Mouse (Mus musculus) frontal cortex, postnatal 10 days (tissue): ENCODE measurements at regions not wholly inside any gene's neighbourhood (a gene's known extent, or its start where the extent isn't known, plus 50 kb on each side); places are given as distances from the start of the nearest gene placed in this dataset.

Experiments used
- DNase-seq, 2 experiments: peaks; one replicate each; pipeline ENCODE4 v3.0.0; 2022; ENCODE audit warnings: low spot score in 2 of 2, mixed read lengths in 1 of 2

GRCm38 (mm10) chr5:77620402-77620801, 212.6 kb upstream of the Igfbp7 start:
- no peak for DNase-seq

- DNase-seq: no peak
Observed at GRCm38 (mm10) chr5:77610496-77610895, 202.7 kb upstream of the Igfbp7 start.

GRCm38 (mm10) chr5:77594719-77595118, 186.9 kb upstream of the Igfbp7 start:
- no peak for DNase-seq

GRCm38 (mm10) chr5:77589252-77589651, 181.4 kb upstream of the Igfbp7 start:
- DNase-seq: no peak

GRCm38 (mm10) chr5:77581702-77582101, 173.9 kb upstream of the Igfbp7 start:
- DNase-seq: no peak

GRCm38 (mm10) chr5:77581106-77581638, 173.3 kb upstream of the Igfbp7 start:
- DNase-seq: no peak

- DNase-seq: no peak
Observed at GRCm38 (mm10) chr5:77579826-77580745, 172.2 kb upstream of the Igfbp7 start.

GRCm38 (mm10) chr5:77576881-77577280, 169.0 kb upstream of the Igfbp7 start:
- no peak for DNase-seq

DNA sequence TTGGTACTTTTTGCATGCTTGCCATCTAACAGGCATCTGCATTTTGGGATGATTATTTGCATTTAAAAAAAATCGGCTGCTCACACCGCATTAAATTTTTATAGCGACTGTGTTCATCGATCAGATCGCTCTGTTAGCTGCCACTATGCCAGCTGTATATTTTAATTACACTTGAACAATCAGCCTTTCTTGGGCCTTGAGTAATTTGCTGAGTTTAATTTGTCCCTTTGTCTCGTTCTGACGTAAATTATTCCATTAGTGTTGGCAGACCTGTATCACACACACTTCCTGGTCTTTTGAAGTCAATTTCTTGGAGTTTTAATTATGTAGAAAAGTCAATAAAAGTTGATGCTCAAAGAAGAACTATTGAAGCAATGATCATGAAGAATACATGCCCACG, 167.9 kb upstream of the Igfbp7 start:
- DNase-seq: no peak

- no peak for DNase-seq
Observed at GRCm38 (mm10) chr5:77570364-77570763, 162.5 kb upstream of the Igfbp7 start.

DNA sequence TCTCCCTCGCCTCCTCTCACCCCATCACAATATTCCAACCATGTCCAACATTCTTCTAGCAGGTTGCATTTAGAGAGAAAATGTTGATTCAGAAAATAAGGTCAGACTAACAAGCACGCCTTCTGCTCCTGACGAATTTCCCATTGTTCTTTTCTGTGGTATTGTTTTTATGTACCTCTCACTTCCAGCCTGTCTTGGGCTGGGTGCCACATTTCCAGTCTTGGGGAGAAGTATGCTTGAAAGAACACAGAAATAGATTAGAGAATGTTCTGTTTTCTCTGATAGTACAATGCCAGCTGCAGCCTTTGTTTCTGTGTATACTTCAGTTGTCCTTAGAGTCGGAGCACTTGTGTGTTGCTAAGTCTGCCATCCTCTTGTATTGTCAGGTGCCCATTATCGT, 160.3 kb upstream of the Igfbp7 start:
- no peak for DNase-seq

DNA sequence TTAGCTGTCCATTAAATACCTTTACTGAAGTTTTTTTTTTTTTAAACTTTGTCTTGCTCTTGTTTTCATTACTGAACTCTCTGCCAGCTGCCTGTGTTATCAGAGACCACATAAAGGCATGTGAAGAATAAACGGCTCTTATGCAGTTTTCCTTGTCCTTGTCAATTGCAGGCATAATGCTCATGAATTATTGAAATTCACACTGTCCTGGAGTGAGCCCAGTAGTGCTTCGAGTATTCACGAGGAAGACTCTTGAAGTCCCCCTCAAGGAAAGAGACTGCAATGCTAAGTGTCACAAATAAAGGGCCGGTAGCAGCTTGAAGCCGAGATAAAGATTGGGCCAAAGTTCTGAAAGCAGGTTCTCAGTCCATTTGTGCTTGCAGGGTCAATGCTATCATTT, 144.7 kb upstream of the Igfbp7 start:
- DNase-seq: no peak

DNA sequence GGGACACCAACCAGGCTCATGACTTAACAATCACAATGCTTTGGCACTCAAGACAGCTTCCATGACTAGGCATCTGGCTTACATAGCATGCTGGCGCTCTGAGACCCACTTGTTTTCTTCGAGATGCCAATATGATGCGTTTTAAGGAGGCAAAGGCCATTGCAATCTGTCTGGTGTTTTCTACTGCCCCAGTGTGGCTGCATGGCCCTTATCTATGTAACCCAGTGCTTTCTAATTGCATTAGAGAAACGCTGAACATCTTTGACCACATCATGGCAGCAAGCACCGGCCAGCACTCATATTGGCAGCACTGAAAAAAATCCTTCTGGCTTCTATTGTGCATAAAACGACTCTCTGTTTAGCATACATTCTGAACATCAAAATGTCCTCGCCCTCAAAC, 144.2 kb upstream of the Igfbp7 start:
- DNase-seq: no peak

GRCm38 (mm10) chr5:77546001-77546620, 138.3 kb upstream of the Igfbp7 start:
- DNase-seq: no peak

- peak in 1 of 2 experiments; percentile 7 for DNase-seq
Observed at GRCm38 (mm10) chr5:77532261-77533015, 124.6 kb upstream of the Igfbp7 start.

GRCm38 (mm10) chr5:77530376-77530775, 122.5 kb upstream of the Igfbp7 start:
- no peak for DNase-seq

GRCm38 (mm10) chr5:77517252-77517651, 109.4 kb upstream of the Igfbp7 start:
- no peak for DNase-seq

DNA sequence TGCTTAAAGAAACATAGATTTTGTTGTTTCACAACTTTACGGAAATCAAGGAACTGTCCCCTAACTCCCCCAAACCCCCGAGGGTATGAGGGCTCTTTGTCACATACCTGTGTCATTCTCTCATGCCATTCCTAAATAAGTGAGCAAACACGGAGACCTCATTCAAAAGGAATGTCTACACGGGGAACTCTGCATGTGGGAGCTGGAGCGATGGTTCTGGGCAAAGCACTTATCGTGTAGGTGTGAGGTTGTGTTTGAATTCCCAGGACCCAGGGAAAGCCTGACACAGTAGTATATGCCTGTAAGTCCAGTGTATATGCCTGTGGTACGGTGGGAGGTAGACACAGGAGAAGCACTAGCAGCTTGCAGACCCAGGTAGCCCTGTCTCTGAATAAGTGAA, 107.6 kb upstream of the Igfbp7 start:
- no peak for DNase-seq

GRCm38 (mm10) chr5:77502684-77503083, 94.8 kb upstream of the Igfbp7 start:
- no peak for DNase-seq

- no peak for DNase-seq
Observed at GRCm38 (mm10) chr5:77499949-77500460, 92.2 kb upstream of the Igfbp7 start.

- no peak for DNase-seq
Observed at GRCm38 (mm10) chr5:77494601-77495000, 86.8 kb upstream of the Igfbp7 start.

- no peak for DNase-seq
Observed at GRCm38 (mm10) chr5:77488969-77489368, 81.1 kb upstream of the Igfbp7 start.
